Mouse (Mus musculus) limb, embryonic 14.5 days (tissue): ENCODE results near the gene Olfr521. TPM values are rescaled to one million over a fixed set of nuclear protein-coding genes. Genes with fewer than 3 reads are reported as not detected.
"Not testable (repeated sequence)": the region's sequence is repeated elsewhere in the genome, so short reads cannot be mapped to it uniquely, and the experiment has no call there.

Experiments used
- ATAC-seq: fragments of 200-750 bp; cut with Nextera tagmentation; 2 replicates; pipeline ENCODE4 v1.8.0; 2017; ENCODE audit warnings: low read depth, moderate number of reproducible peaks, moderate TSS enrichment; ENCODE audit not compliant: low FRiP score
- DNase-seq: peaks from one replicate; pipeline ENCODE4 v3.0.0-alpha.2; 2015; ENCODE audit warnings: low spot score
- H3K27ac ChIP-seq: fragments of 300-500 bp; sonication (generic); replicated peaks from 2 replicates; pipeline ENCODE4 v1.5.1; 2014; ENCODE audit warnings: low read depth, mild to moderate bottlenecking, low read length, moderate library complexity, mixed read lengths
- H3K27me3 ChIP-seq: fragments of 300-500 bp; sonication (generic); 2 replicates; pipeline ENCODE4 v1.6.1; 2014; ENCODE audit warnings: low read length, mixed read lengths; ENCODE audit not compliant: control insufficient read depth, insufficient read depth
- H3K36me3 ChIP-seq: fragments of 300-500 bp; sonication (generic); 2 replicates; pipeline ENCODE4 v1.6.1; 2014; ENCODE audit warnings: mild to moderate bottlenecking, low read length, moderate library complexity, mixed read lengths; ENCODE audit not compliant: control insufficient read depth, insufficient read depth
- H3K4me1 ChIP-seq: fragments of 300-500 bp; sonication (generic); 2 replicates; pipeline ENCODE4 v1.6.1; 2014; ENCODE audit warnings: antibody characterized with exemption, low read length, mixed read lengths; ENCODE audit not compliant: control insufficient read depth, insufficient read depth
- H3K4me2 ChIP-seq: fragments of 300-500 bp; sonication (generic); replicated peaks from 2 replicates; pipeline ENCODE4 v1.6.1; 2014; ENCODE audit warnings: low read depth, mild to moderate bottlenecking, low read length, moderate library complexity; ENCODE audit not compliant: severe bottlenecking
- H3K4me3 ChIP-seq: fragments of 300-500 bp; sonication (generic); replicated peaks from 2 replicates; pipeline ENCODE4 v1.5.1; 2014; ENCODE audit warnings: low read length
- H3K9ac ChIP-seq: fragments of 300-500 bp; sonication (generic); 2 replicates; pipeline ENCODE4 v1.6.1; 2014; ENCODE audit warnings: mild to moderate bottlenecking, low read depth, low read length, moderate library complexity; ENCODE audit not compliant: severe bottlenecking
- H3K9me3 ChIP-seq: fragments of 300-500 bp; sonication (generic); 2 replicates; pipeline ENCODE4 v1.6.1; 2016; ENCODE audit warnings: low read length; ENCODE audit not compliant: control insufficient read depth
- POLR2A ChIP-seq: fragments of 200-500 bp; IDR thresholded peaks from 2 replicates; pipeline ENCODE4 v1.8.0; 2012; ENCODE audit warnings: inconsistent platforms, mild to moderate bottlenecking, moderate library complexity, borderline replicate concordance; ENCODE audit not compliant: insufficient read depth, insufficient read length; ENCODE audit errors: extremely low read depth
- WGBS: fragments of 180-500 bp; shearing (Covaris S2); extraction: QIAGEN DNeasy Blood & Tissue Kit; methylation state at CpG from one replicate; pipeline ENCODE4 v1.1.7; 2014; 5-methylcytosine and 5-hydroxymethylcytosine counted together
- polyA plus RNA-seq, 2 experiments: library from polyadenylated mRNA; depleted of rRNA in 1 of 2; stranded (reverse) in 1 of 2; unstranded in 1 of 2; fragments of >200 nt; fragmentation: Nextera tagmentation in 1 of 2; extraction: Ambion mirVana in 1 of 2; gene quantifications; 2 replicates each; pipeline versions ENCODE4 v1.2.1 to v1.2.3; 2012 to 2014

Olfr521 gene
- polyA plus RNA-seq (2012; rRNA removed) (not detected in 2 replicates), polyA plus RNA-seq (2014; fragmentation: Nextera tagmentation; extraction: Ambion mirVana) (not detected in 2 replicates)

DNA sequence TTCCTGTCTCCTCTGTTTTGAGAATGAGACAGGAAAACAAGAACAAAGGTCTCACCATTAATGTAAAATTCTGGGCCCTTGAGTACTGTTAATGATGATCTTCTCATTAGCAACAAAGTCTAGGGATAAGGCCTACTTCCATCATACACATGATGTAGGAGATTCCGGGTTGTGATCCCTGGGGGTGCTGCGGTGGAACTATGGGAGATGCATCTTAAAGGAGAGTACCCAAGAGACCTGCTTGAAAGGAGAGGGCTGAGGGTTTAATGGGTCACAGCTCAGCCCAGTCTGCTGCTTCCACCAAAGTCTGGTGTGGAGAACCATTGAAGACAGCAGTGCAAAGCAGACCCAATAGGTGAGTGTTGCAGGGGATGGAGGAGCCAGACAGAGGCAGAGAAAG, at the start of gene Olfr521:
Olfr521 (plus strand) TSS at position 301 of the 400 bp plus-strand sequence.
- no peak for TF ChIP-seq POLR2A
- no peak for DNase-seq
- Histone ChIP-seq H3K36me3 (no peaks in the 10 kb centered on the region), H3K4me1 (no peaks in the 10 kb centered on the region), H3K4me2 (no peak within 1 kb of the TSS), H3K9ac (no peak within 1 kb of the TSS), H3K4me3 (no peak within 1 kb of the TSS), H3K27ac (no peak within 1 kb of the TSS), H3K27me3 (no peaks in the 10 kb centered on the region), H3K9me3 (peaks cover 10% of the 10 kb centered on the region; the same call in 1 of the 2 replicates)
- ATAC-seq: no peak
- WGBS: 89% methylated on average over 2 of the region's 2 CpGs

DNA sequence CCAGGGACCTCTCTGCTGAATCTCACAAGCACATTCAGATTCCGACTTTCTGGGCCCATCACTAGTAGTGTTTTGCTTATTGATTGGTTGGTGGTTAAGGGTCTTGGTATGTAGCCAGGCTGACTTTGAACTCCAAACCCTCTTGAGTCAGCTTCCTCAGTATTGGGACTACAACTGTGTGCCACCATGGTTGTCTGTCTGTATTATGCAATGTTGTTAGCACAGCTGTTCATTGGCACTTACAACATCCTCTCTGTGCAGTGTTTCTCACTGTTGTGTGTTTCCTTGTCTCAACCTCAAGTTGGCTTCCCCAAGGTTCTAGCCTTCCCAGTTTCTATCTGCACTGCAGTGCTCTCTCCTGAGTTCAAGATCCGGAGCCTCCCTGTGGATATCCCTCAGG, 46.8 kb upstream of the Olfr521 start:
- H3K4me3 ChIP-seq: no peak overlapping the region
- ATAC-seq: no peak
- no peak for TF ChIP-seq POLR2A
- WGBS: 68% methylated on average over 2 of the region's 2 CpGs
- no peak overlapping the region for H3K9ac ChIP-seq
- H3K36me3 ChIP-seq: no peaks in the 10 kb centered on the region
- no peaks in the 10 kb centered on the region for H3K27me3 ChIP-seq
- DNase-seq: no peak
- no peak overlapping the region for H3K27ac ChIP-seq
- no peaks in the 10 kb centered on the region for H3K9me3 ChIP-seq
- no peaks in the 10 kb centered on the region for H3K4me1 ChIP-seq
- H3K4me2 ChIP-seq: no peak overlapping the region

- 82% methylated on average over 2 of the region's 2 CpGs for WGBS
- ATAC-seq (no peak), DNase-seq (no peak)
- H3K9ac ChIP-seq: no peak within 1 kb of the TSS
- 0 out of 2 replicates have a peak, but pooled peaks cover 5% of the 10 kb centered on the region for H3K9me3 ChIP-seq
- no peak within 1 kb of the TSS for H3K27ac ChIP-seq
- no peaks in the 10 kb centered on the region for H3K36me3 ChIP-seq
- H3K4me2 ChIP-seq: no peak within 1 kb of the TSS
- no peaks in the 10 kb centered on the region for H3K4me1 ChIP-seq
- H3K27me3 ChIP-seq: no peaks in the 10 kb centered on the region
- no peak for TF ChIP-seq POLR2A
- no peak within 1 kb of the TSS for H3K4me3 ChIP-seq
These were observed 33.3 kb upstream of the Olfr521 start, which contains the start of gene Olfr520 for GRCm38 (mm10) chr7:99729973-99730372. Gene Olfr520 (plus strand): TSS chr7:99730273.

GRCm38 (mm10) chr7:99734612-99735011, 28.7 kb upstream of the Olfr521 start:
- H3K27ac ChIP-seq: no peak overlapping the region
- no peaks in the 10 kb centered on the region for H3K27me3 ChIP-seq
- no peaks in the 10 kb centered on the region for H3K4me1 ChIP-seq
- H3K4me2 ChIP-seq: no peak overlapping the region
- ATAC-seq (no peak), DNase-seq (no peak)
- WGBS: 89% methylated on average over 2 of the region's 2 CpGs
- TF ChIP-seq POLR2A: no peak
- no peaks in the 10 kb centered on the region for H3K36me3 ChIP-seq
- H3K9me3 ChIP-seq: no peaks in the 10 kb centered on the region
- no peak overlapping the region for H3K4me3 ChIP-seq
- no peak overlapping the region for H3K9ac ChIP-seq

GRCm38 (mm10) chr7:99735491-99735890, 27.8 kb upstream of the Olfr521 start:
- ATAC-seq, H3K27ac ChIP-seq, DNase-seq, H3K36me3 ChIP-seq, H3K9ac ChIP-seq, H3K4me3 ChIP-seq, H3K27me3 ChIP-seq, H3K4me1 ChIP-seq, H3K9me3 ChIP-seq, H3K4me2 ChIP-seq: not testable (repeated sequence)
- whole genome bisulfite sequencing: 95% methylated on average over 9 of the region's 9 CpGs

- Histone ChIP-seq H3K36me3 (no peaks in the 10 kb centered on the region), H3K4me2 (no peak overlapping the region), H3K9ac (no peak overlapping the region), H3K4me3 (no peak overlapping the region), H3K27me3 (no peaks in the 10 kb centered on the region), H3K9me3 (no peaks in the 10 kb centered on the region), H3K4me1 (no peaks in the 10 kb centered on the region), H3K27ac (no peak overlapping the region)
- no peak for DNase-seq
- WGBS: 71% methylated on average over 9 of the region's 9 CpGs
- ATAC-seq: no peak
- no peak for TF ChIP-seq POLR2A
These were observed 24.0 kb upstream of the Olfr521 start for GRCm38 (mm10) chr7:99739276-99739675.
